Mouse (Mus musculus): Measurements from ENCODE around the gene Adk. TPM values are rescaled to one million over a fixed set of nuclear protein-coding genes. Genes with fewer than 3 reads are reported as not detected.

The Adk gene
- polyA plus RNA-seq, 1 experiment, result 24.2 TPM

DNA sequence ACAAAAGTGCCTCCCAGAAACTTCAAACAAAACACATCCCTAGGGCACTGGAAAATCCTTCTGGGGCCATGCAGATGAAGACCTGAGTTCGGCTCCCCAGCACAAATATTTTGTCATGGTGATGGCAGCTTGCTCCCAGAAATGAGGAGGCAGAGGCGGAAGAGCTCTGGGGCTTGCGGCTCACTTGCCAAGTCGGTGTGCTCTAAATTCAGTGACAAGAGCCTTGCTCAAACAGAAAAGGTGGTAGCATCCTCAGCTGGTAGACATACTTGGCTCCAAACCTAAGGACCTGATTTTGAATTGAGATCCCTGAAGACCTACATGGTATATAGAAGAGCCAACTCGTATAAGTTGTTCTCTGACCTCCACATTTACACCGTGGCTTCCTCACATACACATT, 292.5 kb downstream of the Adk start:
- Histone ChIP-seq H3K4me3 (ENCODE audit: insufficient read depth, low read length) (no peak overlapping the region), H3K27ac (ENCODE audit: insufficient read depth, low read depth, low read length) (no peak overlapping the region), H3K4me1 (ENCODE audit: control insufficient read depth, insufficient read depth, low read length) (no peaks in the 10 kb centered on the region)
- no peak for TF ChIP-seq CTCF (IDR thresholded peaks at IDR 0.05; ENCODE audit: low read depth, low read length)
- no peak for TF ChIP-seq POLR2A (IDR thresholded peaks at IDR 0.05; ENCODE audit: borderline replicate concordance, low read depth, low read length)

- H3K4me3 ChIP-seq (ENCODE audit: insufficient read depth, low read length), result no peak overlapping the region
- TF ChIP-seq CTCF (IDR thresholded peaks at IDR 0.05; ENCODE audit: low read depth, low read length), result no peak
- no peak for TF ChIP-seq POLR2A (IDR thresholded peaks at IDR 0.05; ENCODE audit: borderline replicate concordance, low read depth, low read length)
- no peaks in the 10 kb centered on the region for H3K4me1 ChIP-seq (ENCODE audit: control insufficient read depth, insufficient read depth, low read length)
- H3K27ac ChIP-seq (ENCODE audit: insufficient read depth, low read depth, low read length), result no peak overlapping the region
Observed at GRCm38 (mm10) chr14:21348611-21349260, 296.4 kb downstream of the Adk start.

GRCm38 (mm10) chr14:21351646-21352045, 299.3 kb downstream of the Adk start:
- H3K4me1 ChIP-seq (ENCODE audit: control insufficient read depth, insufficient read depth, low read length), result no peaks in the 10 kb centered on the region
- TF ChIP-seq POLR2A (IDR thresholded peaks at IDR 0.05; ENCODE audit: borderline replicate concordance, low read depth, low read length), result no peak
- TF ChIP-seq CTCF (IDR thresholded peaks at IDR 0.05; ENCODE audit: low read depth, low read length), result no peak
- H3K4me3 ChIP-seq (ENCODE audit: insufficient read depth, low read length), result no peak overlapping the region
- H3K27ac ChIP-seq (ENCODE audit: insufficient read depth, low read depth, low read length), result no peak overlapping the region

DNA sequence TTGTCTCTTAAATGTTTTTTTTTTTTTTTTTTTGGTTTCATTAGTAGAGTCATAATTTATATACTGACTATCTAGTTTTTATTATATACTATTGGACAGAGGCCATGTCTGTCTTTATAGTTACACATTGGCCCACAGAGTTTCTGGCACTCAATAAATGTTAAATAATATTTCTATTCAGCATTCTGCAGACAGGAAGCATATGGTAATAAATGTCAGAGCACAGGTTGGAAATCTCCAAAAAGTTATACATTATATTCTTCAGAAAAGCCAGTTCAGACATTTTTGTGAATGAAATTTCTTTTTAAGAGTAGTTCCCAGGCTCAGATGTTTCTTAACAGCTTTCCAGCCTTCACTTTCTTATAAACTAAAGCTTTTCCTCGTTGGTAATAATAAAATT, 303.9 kb downstream of the Adk start:
- Histone ChIP-seq H3K27ac (ENCODE audit: insufficient read depth, low read depth, low read length) (no peak overlapping the region), H3K4me1 (ENCODE audit: control insufficient read depth, insufficient read depth, low read length) (no peaks in the 10 kb centered on the region), H3K4me3 (ENCODE audit: insufficient read depth, low read length) (no peak overlapping the region)
- TF ChIP-seq POLR2A (IDR thresholded peaks at IDR 0.05; ENCODE audit: borderline replicate concordance, low read depth, low read length) (no peak), CTCF (IDR thresholded peaks at IDR 0.05; ENCODE audit: low read depth, low read length) (no peak)

DNA sequence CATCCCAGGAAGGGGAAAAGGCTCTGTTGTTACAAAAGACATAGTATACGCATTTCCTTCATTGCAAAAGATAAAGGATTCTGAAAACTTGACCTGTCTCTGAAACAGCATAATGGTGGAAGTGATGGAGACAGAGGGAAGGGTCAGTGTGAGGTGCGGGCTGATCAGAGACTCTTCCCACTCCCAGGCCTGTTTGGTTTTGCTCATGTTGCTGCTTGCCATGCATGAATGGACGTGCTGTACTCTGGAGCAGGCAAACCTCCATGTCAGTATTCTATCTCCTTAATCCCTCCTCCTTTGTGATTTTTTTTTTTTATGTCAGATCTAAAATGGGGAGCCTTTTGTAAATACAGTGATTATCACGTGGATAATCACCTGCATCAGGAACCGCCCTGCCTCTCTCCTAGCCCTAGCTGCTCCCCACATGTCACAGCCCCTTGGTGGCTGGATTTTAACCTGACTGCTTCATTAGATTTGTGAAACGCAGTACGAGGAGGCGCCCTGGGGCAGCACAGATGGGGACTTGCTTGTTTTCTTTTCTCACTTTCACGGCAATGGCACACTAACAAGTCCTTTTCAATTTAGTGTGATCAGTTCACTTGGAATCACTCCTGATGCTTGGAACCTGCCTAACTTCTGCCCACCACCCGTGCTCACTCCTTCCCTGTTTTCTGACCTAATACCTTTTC, 307.0 kb downstream of the Adk start:
- TF ChIP-seq POLR2A (IDR thresholded peaks at IDR 0.05; ENCODE audit: borderline replicate concordance, low read depth, low read length) (no peak), CTCF (IDR thresholded peaks at IDR 0.05; ENCODE audit: low read depth, low read length) (no peak)
- Histone ChIP-seq H3K4me3 (ENCODE audit: insufficient read depth, low read length) (no peak overlapping the region), H3K27ac (ENCODE audit: insufficient read depth, low read depth, low read length) (no peak overlapping the region), H3K4me1 (ENCODE audit: control insufficient read depth, insufficient read depth, low read length) (no peaks in the 10 kb centered on the region)

GRCm38 (mm10) chr14:21359896-21360525, 307.6 kb downstream of the Adk start:
- no peak overlapping the region for H3K4me3 ChIP-seq (ENCODE audit: insufficient read depth, low read length)
- H3K27ac ChIP-seq (ENCODE audit: insufficient read depth, low read depth, low read length), result no peak overlapping the region
- no peaks in the 10 kb centered on the region for H3K4me1 ChIP-seq (ENCODE audit: control insufficient read depth, insufficient read depth, low read length)
- TF ChIP-seq POLR2A (IDR thresholded peaks at IDR 0.05; ENCODE audit: borderline replicate concordance, low read depth, low read length), result no peak
- no peak for TF ChIP-seq CTCF (IDR thresholded peaks at IDR 0.05; ENCODE audit: low read depth, low read length)

GRCm38 (mm10) chr14:21367095-21367494, 314.7 kb downstream of the Adk start:
- H3K4me3 ChIP-seq (ENCODE audit: insufficient read depth, low read length), result no peak overlapping the region
- TF ChIP-seq POLR2A (IDR thresholded peaks at IDR 0.05; ENCODE audit: borderline replicate concordance, low read depth, low read length), result no peak
- no peak for TF ChIP-seq CTCF (IDR thresholded peaks at IDR 0.05; ENCODE audit: low read depth, low read length)

DNA sequence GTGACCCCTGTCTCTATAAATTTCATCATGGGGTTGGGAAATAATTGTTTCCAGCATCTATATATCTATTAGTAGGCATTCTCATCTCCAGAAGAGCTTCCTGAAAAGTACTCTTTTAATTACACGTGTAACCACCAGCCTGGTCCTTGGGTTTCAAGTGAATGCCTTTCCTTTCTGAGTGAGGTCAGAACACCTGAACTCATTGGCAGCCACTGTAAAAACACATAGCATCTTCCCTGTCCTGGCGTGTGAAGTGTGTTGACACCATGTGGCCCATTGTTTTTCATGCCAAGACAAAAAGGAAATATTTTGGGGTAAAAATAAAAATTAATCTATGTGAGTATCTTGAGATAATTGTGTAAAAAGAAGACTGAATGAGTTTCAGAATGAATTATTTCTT, 316.2 kb downstream of the Adk start:
- Histone ChIP-seq H3K27ac (ENCODE audit: insufficient read depth, low read depth, low read length) (no peak overlapping the region), H3K4me1 (ENCODE audit: control insufficient read depth, insufficient read depth, low read length) (no peaks in the 10 kb centered on the region), H3K4me3 (ENCODE audit: insufficient read depth, low read length) (no peak overlapping the region)
- TF ChIP-seq POLR2A (IDR thresholded peaks at IDR 0.05; ENCODE audit: borderline replicate concordance, low read depth, low read length) (no peak), CTCF (IDR thresholded peaks at IDR 0.05; ENCODE audit: low read depth, low read length) (no peak)

More at GRCm38 (mm10) chr14:21367095-21367494, 314.7 kb downstream of the Adk start:
- no peak overlapping the region for H3K27ac ChIP-seq (ENCODE audit: insufficient read depth, low read depth, low read length)
- no peaks in the 10 kb centered on the region for H3K4me1 ChIP-seq (ENCODE audit: control insufficient read depth, insufficient read depth, low read length)

DNA sequence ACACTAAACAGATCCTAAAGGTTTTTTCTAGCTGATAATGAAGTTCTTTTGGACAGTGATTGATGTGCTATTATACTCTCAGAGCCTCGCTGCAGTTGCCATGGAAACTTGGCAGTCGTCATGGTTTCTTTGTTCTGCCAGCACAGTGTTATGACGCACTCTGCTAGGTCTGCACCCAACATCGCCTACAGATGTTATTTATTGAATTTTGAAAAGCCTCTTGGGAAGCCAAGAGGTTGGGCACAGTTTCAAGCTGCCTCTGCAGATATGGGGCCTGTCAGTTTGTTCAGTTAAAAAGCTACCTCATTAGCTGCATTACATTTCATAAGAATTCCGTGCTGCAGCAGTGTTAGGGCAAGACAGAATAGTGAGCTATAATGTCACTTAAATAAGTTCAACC, 316.8 kb downstream of the Adk start:
- Histone ChIP-seq H3K27ac (ENCODE audit: insufficient read depth, low read depth, low read length) (no peak overlapping the region), H3K4me1 (ENCODE audit: control insufficient read depth, insufficient read depth, low read length) (no peaks in the 10 kb centered on the region), H3K4me3 (ENCODE audit: insufficient read depth, low read length) (no peak overlapping the region)
- TF ChIP-seq CTCF (IDR thresholded peaks at IDR 0.05; ENCODE audit: low read depth, low read length) (no peak), POLR2A (IDR thresholded peaks at IDR 0.05; ENCODE audit: borderline replicate concordance, low read depth, low read length) (no peak)

DNA sequence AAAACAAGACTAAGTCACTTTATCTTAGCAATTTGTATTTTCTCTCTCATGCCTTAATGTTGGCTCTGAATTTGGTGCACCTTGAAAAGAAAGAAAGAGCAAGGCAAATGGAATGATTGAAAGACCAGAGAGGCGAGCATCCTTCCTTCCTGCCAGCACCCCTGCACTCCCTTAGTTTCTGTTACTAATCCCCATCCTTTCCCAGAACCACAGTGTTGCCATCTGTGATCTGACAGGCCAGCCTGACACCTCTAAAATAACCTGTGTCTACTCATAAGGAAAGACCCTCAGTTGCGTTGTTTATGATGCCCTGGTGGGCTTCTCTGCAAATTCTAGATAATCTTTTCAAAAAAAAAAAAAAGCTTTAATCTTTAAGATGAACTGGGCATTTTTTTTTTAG, 319.6 kb downstream of the Adk start:
- Histone ChIP-seq H3K4me3 (ENCODE audit: insufficient read depth, low read length) (no peak overlapping the region), H3K27ac (ENCODE audit: insufficient read depth, low read depth, low read length) (no peak overlapping the region), H3K4me1 (ENCODE audit: control insufficient read depth, insufficient read depth, low read length) (no peaks in the 10 kb centered on the region)
- no peak for TF ChIP-seq POLR2A (IDR thresholded peaks at IDR 0.05; ENCODE audit: borderline replicate concordance, low read depth, low read length)
- TF ChIP-seq CTCF (IDR thresholded peaks at IDR 0.05; ENCODE audit: low read depth, low read length), result no peak

Data from bone marrow macrophage, adult 2 months (primary cell).